Mouse (Mus musculus): ENCODE data around the gene Ctps2.

DNA sequence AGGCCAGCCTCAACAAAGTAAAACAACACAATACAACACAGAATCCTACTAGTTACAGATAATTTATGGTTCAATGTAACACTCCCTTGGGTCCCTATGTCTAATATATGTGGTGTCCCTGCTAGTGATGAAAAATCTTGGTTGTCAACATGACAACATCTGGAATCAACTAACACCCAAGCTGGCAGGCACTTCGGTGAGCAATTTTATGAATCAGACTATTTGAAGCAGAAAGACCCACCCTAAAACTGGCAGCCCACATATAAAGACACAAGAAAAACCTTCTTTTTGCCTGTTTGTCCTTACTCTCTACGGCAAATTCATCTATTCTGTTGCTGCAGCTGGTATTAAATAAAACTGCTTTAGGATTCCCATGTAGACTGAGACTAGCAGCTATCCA, 27.3 kb upstream of the Ctps2 start:
- TF ChIP-seq CTCF (conservative IDR thresholded peaks at IDR 0.05 in 1 of 2, IDR thresholded peaks at IDR 0.05 in 1 of 2; ENCODE audit: low read depth in 2 of 2, low read length in 2 of 2) (no peak), MAX (IDR thresholded peaks at IDR 0.05; ENCODE audit: low read length) (no peak), JUND (conservative IDR thresholded peaks at IDR 0.05; ENCODE audit: low read depth, low read length) (no peak), POLR2AphosphoS2 (IDR thresholded peaks at IDR 0.05; ENCODE audit: low read depth, low read length) (no peak), MXI1 (IDR thresholded peaks at IDR 0.05; ENCODE audit: low read depth, low read length) (no peak), MAFK (IDR thresholded peaks at IDR 0.05; ENCODE audit: insufficient replicate concordance, low read length) (no peak), POLR2A (IDR thresholded peaks at IDR 0.05; ENCODE audit: low read depth, low read length) (no peak), USF1 (IDR thresholded peaks at IDR 0.05; ENCODE audit: low read depth, low read length) (no peak), EP300 (IDR thresholded peaks at IDR 0.05; ENCODE audit: low read length) (no peak), MEF2A (IDR thresholded peaks at IDR 0.05; ENCODE audit: borderline replicate concordance, low read depth, low read length) (no peak), KAT2A (IDR thresholded peaks at IDR 0.05; ENCODE audit: insufficient replicate concordance, low read length) (no peak), JUN (IDR thresholded peaks at IDR 0.05; ENCODE audit: insufficient read depth, low read depth, low read length) (no peak), ZC3H11A (IDR thresholded peaks at IDR 0.05; ENCODE audit: low read depth, low read length) (no peak), MYC (IDR thresholded peaks at IDR 0.05; ENCODE audit: low read depth, low read length) (no peak)

Data from CH12.LX (cell line).